9 mouse cellular contexts compared by ENCODE assay signal in the genomic region with DNA sequence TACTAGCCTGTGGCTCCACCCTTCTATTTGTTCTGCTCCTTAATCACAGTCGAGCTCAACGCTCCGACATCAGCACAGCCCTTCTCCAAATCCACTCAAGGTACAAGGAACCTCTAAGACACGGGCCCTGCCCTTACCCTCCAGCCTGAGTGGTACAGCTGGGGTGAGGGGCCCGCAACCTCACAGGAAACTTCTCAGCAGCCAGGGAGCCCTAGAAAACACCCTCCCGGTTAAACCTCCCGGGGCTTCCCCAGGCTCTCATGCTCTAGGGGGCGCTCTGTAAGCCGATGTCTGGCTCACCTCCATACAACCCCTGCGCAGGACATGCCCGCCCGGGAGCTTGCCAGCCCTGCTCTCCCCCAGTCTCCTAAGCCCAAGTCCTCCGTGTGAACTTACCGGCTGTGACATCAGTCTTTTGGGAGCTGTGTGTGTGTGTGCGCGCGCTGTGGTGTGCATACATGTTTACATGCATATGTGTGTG. TPM values are rescaled to one million over a fixed set of nuclear protein-coding genes. Genes with fewer than 3 reads are reported as not detected.
DNase-seq lines count a peak whose midpoint lies in the region; ATAC-seq and TF ChIP-seq lines count a peak whose summit lies in the region.
"Had no signal": no experiment of that assay in that cellular context is flagged by ENCODE, and none has a peak within 500 bp of the region (broad histone marks: within the 10 kb centered on the region; RNA-seq: fewer than 3 reads in every experiment).

No protein-coding gene starts in this region.

- no peaks in the 10 kb centered on the region for H3K36me3 ChIP-seq in kidney, embryonic 15.5 days
- H3K36me3 ChIP-seq in forebrain, embryonic 14.5 days (ENCODE audit: control insufficient read depth, insufficient read depth, low read length): no peaks in the 10 kb centered on the region
- H3K36me3 ChIP-seq in midbrain, embryonic 14.5 days (ENCODE audit: control insufficient read depth, insufficient read depth, low read length): peaks cover 3% of the 10 kb centered on the region; the same call in 1 of the 2 replicates

- WGBS in kidney, embryonic 15.5 days: 22% methylated on average over 17 of the region's 17 CpGs
- WGBS in forebrain, embryonic 14.5 days: 13% methylated on average over 17 of the region's 17 CpGs
- 15% methylated on average over 17 of the region's 17 CpGs for WGBS in midbrain, embryonic 14.5 days

- H3K27me3 ChIP-seq in kidney, embryonic 15.5 days: peaks cover 57% of the 10 kb centered on the region
- H3K27me3 ChIP-seq in forebrain, embryonic 14.5 days (replicated peaks; ENCODE audit: control insufficient read depth, insufficient read depth, low read length): no peaks in the 10 kb centered on the region
- no peaks in the 10 kb centered on the region; the same call in 1 of the 2 replicates for H3K27me3 ChIP-seq in midbrain, embryonic 14.5 days (ENCODE audit: control insufficient read depth, insufficient read depth, low read length)

- H3K4me3 ChIP-seq in kidney, embryonic 15.5 days (replicated peaks): no peak overlapping the region
- no peak overlapping the region for H3K4me3 ChIP-seq in forebrain, embryonic 14.5 days (ENCODE audit: low read depth, low read length)
- H3K4me3 ChIP-seq in midbrain, embryonic 14.5 days (replicated peaks; ENCODE audit: low read depth, low read length): no peak overlapping the region

- H3K27ac ChIP-seq in kidney, embryonic 15.5 days: no peak overlapping the region
- no peak overlapping the region for H3K27ac ChIP-seq in forebrain, embryonic 14.5 days (ENCODE audit: low read depth, low read length)
- H3K27ac ChIP-seq in midbrain, embryonic 14.5 days (replicated peaks; ENCODE audit: low read depth, low read length): no peak overlapping the region

- H3K9ac ChIP-seq in kidney, embryonic 15.5 days: no peak overlapping the region
- H3K9ac ChIP-seq in forebrain, embryonic 14.5 days (ENCODE audit: low read length): no peak overlapping the region
- no peak overlapping the region for H3K9ac ChIP-seq in midbrain, embryonic 14.5 days (replicated peaks; ENCODE audit: low read length)

- peaks cover 2% of the 10 kb centered on the region; the same call in 1 of the 2 replicates for H3K4me1 ChIP-seq in kidney, embryonic 15.5 days
- peaks cover 8% of the 10 kb centered on the region; the same call in 1 of the 2 replicates for H3K4me1 ChIP-seq in forebrain, embryonic 14.5 days (ENCODE audit: control insufficient read depth, insufficient read depth, low read length)
- H3K4me1 ChIP-seq in midbrain, embryonic 14.5 days (ENCODE audit: control insufficient read depth, insufficient read depth, low read length): peaks cover 5% of the 10 kb centered on the region; the same call in 1 of the 2 replicates

- TF ChIP-seq CTCF in brain, embryonic 14.5 days (IDR thresholded peaks at IDR 0.05; ENCODE audit: borderline replicate concordance, extremely low read depth, insufficient read depth, insufficient read length): peak; percentile 40; the same call in 1 of the 2 replicates

- DNase-seq in kidney, adult 8-10 months: no peak
- DNase-seq in brain, embryonic 14.5 days (ENCODE audit: low read depth): peak; percentile 30
- DNase-seq in forebrain, embryonic 14.5 days (ENCODE audit: low spot score): no peak
- peak; percentile 49 for DNase-seq in midbrain, embryonic 14.5 days
- DNase-seq in c-Kit-positive CD71-positive TER-119-positive erythroid progenitor cells, embryonic 14.5 days (ENCODE audit: low spot score): no peak
- DNase-seq in urinary bladder, postnatal 14 days (ENCODE audit: low spot score): no peak
- no peak for DNase-seq in left cerebral cortex, adult 8-10 months (ENCODE audit: low spot score in 2 of 2)

- H3K4me2 ChIP-seq in kidney, embryonic 15.5 days: 0 out of 2 replicates have a peak overlapping the region, but pooled peaks have one; percentile 10
- peak overlapping the region; percentile 25; the same call in 1 of the 2 replicates for H3K4me2 ChIP-seq in forebrain, embryonic 14.5 days (ENCODE audit: low read length)
- H3K4me2 ChIP-seq in midbrain, embryonic 14.5 days (ENCODE audit: low read length): no peak overlapping the region

- no peak for ATAC-seq in kidney, embryonic 15.5 days (replicated peaks; ENCODE audit: low FRiP score)
- ATAC-seq in forebrain, embryonic 14.5 days: no peak
- no peak for ATAC-seq in midbrain, embryonic 14.5 days (ENCODE audit: low FRiP score, low TSS enrichment)

- H3K9me3 ChIP-seq in kidney, embryonic 15.5 days (replicated peaks): no peaks in the 10 kb centered on the region
- H3K9me3 ChIP-seq in forebrain, embryonic 14.5 days (replicated peaks; ENCODE audit: control insufficient read depth, low read length): no peaks in the 10 kb centered on the region
- no peaks in the 10 kb centered on the region for H3K9me3 ChIP-seq in midbrain, embryonic 14.5 days (ENCODE audit: control insufficient read depth, low read length)

- TF ChIP-seq POLR2A in brain, embryonic 14.5 days (IDR thresholded peaks at IDR 0.05; ENCODE audit: borderline replicate concordance, extremely low read depth, insufficient read depth, insufficient read length, poor library complexity, severe bottlenecking): no peak

RNA-seq across cellular contexts. Expression of a gene that starts 9.6 kb away (rescaled TPM):
- 0.16 and 0.27 TPM in 2 replicates for polyA plus RNA-seq in kidney, embryonic 15.5 days (2015; fragmentation: Nextera tagmentation; extraction: Ambion mirVana)
- polyA plus RNA-seq in brain, embryonic 14.5 days (2012; rRNA removed): 1.1 and 1.5 TPM in 2 replicates
- 2.1 and 3.0 TPM in 2 replicates for polyA plus RNA-seq in forebrain, embryonic 14.5 days (2014; fragmentation: Nextera tagmentation; extraction: Ambion mirVana)
- 0.15 and 0.22 TPM in 2 replicates for polyA plus RNA-seq in midbrain, embryonic 14.5 days (2014; fragmentation: Nextera tagmentation; extraction: Ambion mirVana)
- total RNA-seq in left cerebral cortex, adult 8-10 months (2022): 10 to 100 TPM in 3 of 4 experiments, 1 to 10 TPM in 1; 9.2 to 16.2 (median 14.2) TPM
- polyA plus RNA-seq: heart, postnatal 0 days had no signal

RNA-seq across cellular contexts. Expression of a gene that starts 30.8 kb away (rescaled TPM):
- 1.1 and 2.4 TPM in 2 replicates for polyA plus RNA-seq in kidney, embryonic 15.5 days (2015; fragmentation: Nextera tagmentation; extraction: Ambion mirVana)
- 96.9 and 102 TPM in 2 replicates for polyA plus RNA-seq in brain, embryonic 14.5 days (2012; rRNA removed)
- polyA plus RNA-seq in forebrain, embryonic 14.5 days (2014; fragmentation: Nextera tagmentation; extraction: Ambion mirVana): 40.4 and 51.4 TPM in 2 replicates
- polyA plus RNA-seq in midbrain, embryonic 14.5 days (2014; fragmentation: Nextera tagmentation; extraction: Ambion mirVana): 42.5 and 55.0 TPM in 2 replicates
- total RNA-seq in left cerebral cortex, adult 8-10 months (2022): 100 to 1,000 TPM; 393 to 440 (median 417) TPM

RNA-seq across cellular contexts. Expression of a gene that starts 48.2 kb away (rescaled TPM):
- polyA plus RNA-seq in kidney, embryonic 15.5 days (2015; fragmentation: Nextera tagmentation; extraction: Ambion mirVana): not detected in 2 replicates
- polyA plus RNA-seq in brain, embryonic 14.5 days (2012; rRNA removed): not detected in 2 replicates
- polyA plus RNA-seq in forebrain, embryonic 14.5 days (2014; fragmentation: Nextera tagmentation; extraction: Ambion mirVana): not detected in 2 replicates
- not detected in 2 replicates for polyA plus RNA-seq in midbrain, embryonic 14.5 days (2014; fragmentation: Nextera tagmentation; extraction: Ambion mirVana)
- not detected for total RNA-seq in left cerebral cortex, adult 8-10 months (2022)
- polyA plus RNA-seq: heart, postnatal 0 days had no signal

Comparison
In these comparisons a context has a peak if more than half of its experiments do, and no peak if none do; other contexts are left out.
1. DNase-seq: peak in brain, embryonic 14.5 days (single experiment) and midbrain, embryonic 14.5 days (single experiment); none in kidney, adult 8-10 months (0 of 2), forebrain, embryonic 14.5 days (single experiment), c-Kit-positive CD71-positive TER-119-positive erythroid progenitor cells, embryonic 14.5 days (single experiment), urinary bladder, postnatal 14 days (single experiment) and left cerebral cortex, adult 8-10 months (0 of 2).
2. RNA of a gene that starts 30.8 kb away (polyA plus RNA-seq): 96.9 to 102 TPM in brain, embryonic 14.5 days, 42.5 to 55.0 TPM in midbrain, embryonic 14.5 days and 40.4 to 51.4 TPM in forebrain, embryonic 14.5 days; 1.1 to 2.4 TPM in kidney, embryonic 15.5 days; every median in the first group is over 10 times any median in the second.